Mouse (Mus musculus) brain, embryonic 14.5 days (tissue): ENCODE measurements around the gene Hoxa3.

Experiments used
- CTCF ChIP-seq: fragments of 200-500 bp; IDR thresholded peaks from 2 replicates; pipeline ENCODE4 v1.5.1; 2012; ENCODE audit warnings: inconsistent platforms, mild to moderate bottlenecking, moderate library complexity, borderline replicate concordance; ENCODE audit not compliant: insufficient read depth, insufficient read length; ENCODE audit errors: extremely low read depth
- POLR2A ChIP-seq: fragments of 200-500 bp; IDR thresholded peaks from 2 replicates; pipeline ENCODE4 v1.6.1; 2012; ENCODE audit warnings: mild to moderate bottlenecking, inconsistent platforms, borderline replicate concordance; ENCODE audit not compliant: poor library complexity, insufficient read depth, insufficient read length, severe bottlenecking; ENCODE audit errors: extremely low read depth

- no peak for TF ChIP-seq CTCF
- TF ChIP-seq POLR2A, result no peak
Measured at GRCm38 (mm10) chr6:52168191-52169055, 44.7 kb downstream of the Hoxa3 start.
